Mouse (Mus musculus) liver, adult 2 months (tissue): ENCODE measurements at regions not wholly inside any gene's neighbourhood (a gene's known extent, or its start where the extent isn't known, plus 50 kb on each side); places are given as distances from the start of the nearest gene placed in this dataset.

Experiments used
- CTCF ChIP-seq: fragments of 200-500 bp; IDR thresholded peaks from 2 replicates; pipeline ENCODE4 v1.5.1; 2011; ENCODE audit warnings: low read depth, low read length, control low read depth
- POLR2A ChIP-seq: fragments of 200-500 bp; IDR thresholded peaks from 2 replicates; pipeline ENCODE4 v1.6.1; 2011; ENCODE audit warnings: low read length, control low read depth; ENCODE audit not compliant: insufficient read depth; ENCODE audit errors: extremely low read depth

DNA sequence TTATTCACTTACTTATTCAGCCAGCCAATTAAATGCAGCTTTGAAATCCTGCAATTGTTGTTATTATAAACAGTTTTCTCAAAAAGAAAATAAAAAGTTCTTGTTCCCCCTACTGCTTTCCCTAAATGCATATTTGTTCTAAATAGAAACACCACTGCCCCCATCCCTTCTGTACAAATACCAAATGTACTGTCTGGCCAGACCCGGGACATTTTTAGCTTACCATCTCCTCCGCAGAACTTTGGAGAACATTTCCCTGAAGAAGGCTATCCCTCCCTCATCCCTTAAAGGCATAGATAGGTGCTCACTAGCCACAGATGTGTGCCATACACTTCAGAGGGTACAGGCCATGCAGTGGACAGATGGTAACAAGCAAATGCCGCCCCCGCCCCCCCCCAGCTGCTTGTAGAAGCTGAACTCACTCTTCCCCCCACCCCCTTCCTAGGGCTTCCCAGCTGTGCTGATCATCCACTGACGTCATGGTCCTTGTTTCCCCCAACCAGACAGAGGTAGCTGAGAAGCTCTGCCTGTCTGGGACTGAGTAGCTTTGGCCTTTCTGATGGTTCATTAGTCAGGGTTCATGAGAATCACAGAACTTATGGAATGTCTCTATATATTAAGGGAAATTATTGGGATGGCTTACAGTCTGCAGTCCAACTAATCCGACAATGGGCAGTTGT, 98.9 kb upstream of the Rbpj start:
- no peak for TF ChIP-seq POLR2A
- TF ChIP-seq CTCF: no peak
